Mouse (Mus musculus) left cerebral cortex, postnatal 25 days (tissue): ENCODE measurements around the gene Paxip1. TPM values are rescaled to one million over a fixed set of nuclear protein-coding genes. Genes with fewer than 3 reads are reported as not detected.

Experiments
- DNase-seq, 2 experiments: peaks; one replicate each; pipeline ENCODE4 v3.0.0; 2022; ENCODE audit warnings: low spot score in 2 of 2, mixed read lengths in 1 of 2
- intact Hi-C: fragments of 180-260 bp; cut with DNase I; formaldehyde crosslinking; loops from one replicate; pipeline ENCODE4 v1.15.1; 2025
- total RNA-seq, 2 experiments: library from RNA; stranded (reverse); gene quantifications; 2 replicates each; pipeline ENCODE4 v1.2.3; 2021

Gene Paxip1
- total RNA-seq, 2 experiments from 2014 or later: 45.1 to 51.7 TPM

DNA sequence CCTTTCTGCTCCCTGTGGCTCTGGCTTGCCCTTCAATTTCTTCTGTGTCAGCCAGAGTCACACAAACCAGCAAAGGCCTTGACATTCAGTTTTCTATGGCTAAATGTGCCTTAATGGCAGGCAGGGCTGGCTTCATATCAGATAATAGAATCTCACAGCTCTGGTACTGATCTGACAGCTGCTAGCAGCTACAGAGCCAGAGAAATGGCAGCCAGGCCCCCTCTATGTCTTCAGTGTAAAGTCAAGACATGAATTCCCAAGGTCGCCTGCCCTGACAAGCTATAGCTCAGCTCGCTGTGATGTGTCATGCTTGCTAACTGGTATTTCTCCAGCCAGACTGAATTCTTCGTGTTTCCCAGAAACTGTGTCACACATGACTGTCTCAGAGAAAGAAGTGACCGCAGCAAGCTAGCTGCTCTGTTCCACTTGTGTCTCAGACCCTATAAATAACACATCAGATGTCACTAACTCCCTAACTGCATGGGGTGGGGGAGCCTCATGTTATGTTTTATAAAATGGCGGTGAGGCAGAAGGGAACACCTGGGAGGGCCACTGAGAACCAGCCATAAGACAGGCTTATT lies 59.1 kb downstream of the Paxip1 start:
- peak; percentile 62 to 82 for DNase-seq
- intact Hi-C loops: no loop called here

DNA sequence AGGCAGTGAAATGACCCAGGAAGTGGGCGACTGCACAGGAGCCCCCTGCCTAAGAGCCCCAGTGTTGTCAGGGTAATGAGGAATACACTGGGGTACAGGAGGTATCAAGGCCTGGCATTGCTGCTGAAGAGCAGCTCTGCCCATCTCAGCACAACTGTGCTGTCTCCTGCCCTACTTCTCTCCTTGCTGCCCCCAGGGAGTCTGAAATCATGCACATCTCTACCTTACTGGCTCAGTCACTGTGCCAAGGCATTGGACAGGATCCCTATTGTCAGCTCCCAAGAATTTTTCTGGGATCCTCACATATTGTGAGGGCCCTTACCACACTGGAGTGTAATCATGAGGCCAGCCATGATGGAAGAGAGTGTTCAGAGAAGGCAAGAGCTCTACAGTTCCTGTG lies 60.1 kb downstream of the Paxip1 start:
- intact Hi-C loops: no loop called here
- no peak for DNase-seq

DNA sequence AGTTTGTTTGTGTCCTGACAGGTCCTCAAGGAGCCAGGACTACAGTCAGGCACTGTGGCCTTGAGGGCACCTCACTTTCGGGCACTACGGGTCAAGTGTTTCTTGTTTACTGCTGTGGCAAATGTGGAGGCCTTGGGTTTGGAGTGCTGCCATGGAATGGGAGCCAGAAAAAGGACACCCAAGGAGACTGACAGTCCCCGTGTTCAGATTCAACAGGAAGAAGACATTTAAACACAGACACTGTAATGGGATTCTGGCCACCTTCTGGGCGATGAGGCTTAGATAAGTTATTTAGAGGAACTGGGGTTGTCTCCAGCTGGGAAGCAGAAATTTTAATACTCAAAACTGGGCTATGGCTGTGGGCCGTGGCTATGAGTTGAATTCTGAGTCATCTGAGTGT lies 60.8 kb downstream of the Paxip1 start:
- intact Hi-C loops: no loop called here
- peak in 1 of 2 experiments; percentile 80 for DNase-seq

DNA sequence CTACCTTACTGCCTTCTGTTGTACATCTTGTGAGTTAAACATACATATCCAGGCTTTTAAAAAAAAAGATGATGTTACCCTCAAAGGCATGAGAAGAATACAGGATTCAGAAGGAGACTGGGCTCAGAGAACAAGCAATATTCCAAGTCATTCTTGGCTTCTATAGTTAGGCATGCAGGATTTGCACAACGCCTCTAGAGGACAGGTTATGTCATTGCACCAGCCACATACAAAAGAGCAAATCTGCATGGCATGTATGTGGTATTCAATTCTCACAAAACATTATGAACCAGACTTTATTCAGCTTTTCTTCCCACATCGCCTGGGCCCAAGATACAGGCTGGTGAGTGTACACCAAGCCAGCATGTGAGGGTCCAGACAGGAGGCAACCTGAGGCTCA lies 67.0 kb downstream of the Paxip1 start:
- DNase-seq: no peak
- intact Hi-C loops: no loop called here

DNA sequence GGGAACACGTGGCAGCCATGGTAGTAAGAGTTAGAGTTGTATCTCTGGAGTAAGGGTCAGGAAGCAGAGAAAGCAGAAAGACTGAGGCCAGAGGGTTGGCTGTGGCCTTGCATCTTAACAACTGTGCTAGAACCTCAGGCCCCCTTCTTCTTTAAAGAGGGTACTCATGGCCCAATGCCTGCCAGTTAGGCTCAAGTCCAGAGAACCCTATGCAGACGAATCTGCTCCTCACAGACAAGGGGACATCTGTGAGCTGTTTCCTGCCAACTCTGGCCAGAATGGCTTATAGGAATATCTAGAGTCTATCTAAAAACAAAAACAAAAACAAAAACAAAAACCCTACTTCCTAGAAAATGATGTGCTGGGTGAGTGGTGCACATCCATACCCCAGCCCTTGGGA lies 72.2 kb downstream of the Paxip1 start:
- intact Hi-C loops: no loop called here
- no peak for DNase-seq

DNA sequence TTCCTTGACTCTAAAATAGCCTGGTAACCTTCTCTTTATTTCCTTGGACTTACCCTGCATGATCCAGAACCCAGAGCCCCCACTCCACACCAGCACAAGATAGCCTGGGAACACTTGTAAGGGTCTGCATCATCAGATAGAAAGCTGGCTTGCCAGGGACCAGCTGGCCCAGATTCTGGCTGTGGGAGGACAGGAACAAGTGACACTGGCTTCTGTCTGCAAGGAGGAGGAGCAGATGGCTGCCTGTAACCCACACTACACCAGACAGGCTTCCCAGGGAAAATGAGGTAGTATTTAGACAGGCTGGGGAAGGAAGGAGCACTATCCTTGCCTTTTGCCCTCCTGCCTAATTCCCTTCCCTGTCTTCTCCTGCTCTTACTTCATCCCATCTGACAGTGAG lies 74.2 kb downstream of the Paxip1 start:
- intact Hi-C loops: no loop called here
- DNase-seq: peak; percentile 42 to 84

DNA sequence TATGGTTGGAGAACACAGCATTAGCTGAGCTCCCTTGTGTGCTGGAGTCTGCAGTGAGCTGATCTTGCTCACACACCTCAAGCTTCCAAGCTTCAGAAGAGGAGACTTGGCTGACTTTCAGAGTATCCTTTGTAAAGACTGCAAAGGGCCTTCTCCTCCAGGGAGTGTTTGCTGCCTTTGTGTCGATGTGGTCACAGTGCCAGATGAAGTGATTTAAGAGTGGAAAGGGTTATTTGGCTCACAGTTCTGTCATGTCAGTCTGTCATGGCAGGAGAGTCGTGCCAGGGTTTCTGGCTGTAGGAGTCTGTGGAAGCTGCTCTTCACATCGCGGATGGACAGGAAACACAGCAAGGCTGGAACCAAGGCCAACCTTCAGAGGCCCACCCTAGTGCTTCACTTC lies 75.5 kb downstream of the Paxip1 start:
- no peak for DNase-seq
- intact Hi-C loops: no loop called here

DNA sequence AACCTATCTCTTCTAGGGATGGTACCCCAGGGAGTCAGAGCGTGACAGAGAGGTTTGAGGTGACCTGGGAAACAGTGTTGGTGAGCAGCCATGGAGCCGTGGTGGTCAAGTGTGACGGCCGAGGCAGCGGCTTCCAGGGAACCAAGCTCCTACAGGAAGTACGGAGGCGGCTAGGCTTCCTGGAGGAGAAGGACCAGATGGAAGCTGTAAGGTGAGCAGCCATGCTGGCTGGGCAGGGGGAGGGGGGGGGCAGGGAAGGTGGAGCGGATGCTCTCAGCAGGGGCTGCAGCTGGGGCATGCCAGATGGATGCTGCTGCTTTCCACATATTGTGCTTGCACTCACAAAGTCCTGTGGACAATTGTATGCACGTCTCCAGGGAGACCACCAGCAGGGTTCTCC lies 77.1 kb downstream of the Paxip1 start:
- no peak for DNase-seq
- intact Hi-C loops: no loop called here

DNA sequence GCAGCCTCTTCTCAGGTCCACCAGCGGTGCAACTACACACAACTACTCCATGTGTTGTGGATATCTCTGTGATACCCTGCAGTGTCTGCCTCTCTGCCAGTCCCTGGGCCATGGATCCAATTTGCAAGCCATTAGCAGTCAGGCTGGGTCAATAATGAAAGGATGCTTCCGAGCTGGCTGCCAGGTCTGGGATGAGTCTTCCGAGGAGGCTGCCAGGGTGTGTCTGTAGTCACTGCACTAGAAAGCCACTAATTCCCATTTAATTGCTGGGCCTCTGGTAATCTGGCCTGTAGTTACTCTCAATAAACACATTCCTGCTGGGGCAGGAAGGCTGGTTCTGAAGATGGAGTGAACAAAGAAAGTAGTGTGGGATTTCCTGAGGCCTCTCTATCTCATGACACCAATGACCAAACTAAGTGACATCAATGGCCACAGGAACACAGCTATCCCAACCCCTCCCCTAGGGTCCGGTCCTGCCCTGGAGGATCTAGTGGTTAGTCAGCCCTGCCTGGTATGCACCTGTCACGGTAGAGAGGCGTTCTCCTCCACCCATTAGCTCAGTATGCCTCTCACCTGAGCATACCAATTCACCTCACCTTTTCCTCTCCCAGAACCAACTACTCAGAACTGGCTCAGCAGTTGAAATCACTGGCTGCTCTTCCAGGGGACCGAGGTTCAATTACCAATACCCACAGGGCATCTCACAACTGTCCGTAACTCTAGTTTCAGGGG lies 79.9 kb downstream of the Paxip1 start:
- DNase-seq: no peak
- intact Hi-C loops: no loop called here

DNA sequence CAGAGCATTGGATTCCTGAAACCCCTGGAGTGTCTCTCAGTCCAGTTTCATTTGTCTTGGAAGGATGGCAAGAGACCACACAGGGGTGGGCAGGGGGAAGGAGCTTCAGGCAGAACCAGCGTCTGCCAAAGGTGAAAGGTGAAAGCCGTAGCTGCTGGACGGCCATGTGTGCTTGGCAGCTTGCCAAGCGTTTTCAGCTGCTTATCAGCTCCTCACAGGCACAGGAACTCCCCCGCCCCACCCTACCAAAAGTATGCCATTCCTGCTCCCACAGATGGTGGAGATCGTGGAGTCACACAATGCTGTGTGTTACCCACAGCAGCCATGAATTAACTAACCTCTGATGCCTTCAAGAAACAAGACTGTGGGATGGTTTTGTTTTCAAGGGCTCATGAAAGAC lies 83.3 kb downstream of the Paxip1 start:
- intact Hi-C loops: no loop called here
- no peak for DNase-seq

DNA sequence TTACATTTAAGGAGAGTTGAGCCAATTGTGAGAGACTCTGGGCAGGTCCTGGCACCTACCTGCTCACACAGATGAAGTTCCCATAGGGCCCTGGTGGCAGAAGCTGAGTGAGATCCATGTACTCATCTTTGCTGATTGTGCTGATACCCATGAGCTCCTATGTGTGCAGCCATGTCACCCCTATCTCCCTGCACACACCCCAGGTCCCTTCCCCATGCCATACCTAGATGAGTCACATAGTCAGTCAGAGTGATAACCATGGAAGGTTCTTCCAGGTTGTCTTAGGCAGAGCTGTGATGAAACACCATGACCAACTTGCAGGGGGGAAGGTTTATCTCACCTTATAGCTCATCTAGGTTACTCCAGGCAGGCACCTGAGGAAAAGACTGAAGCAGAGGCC lies 84.2 kb downstream of the Paxip1 start:
- intact Hi-C loops: no loop called here
- DNase-seq: no peak

DNA sequence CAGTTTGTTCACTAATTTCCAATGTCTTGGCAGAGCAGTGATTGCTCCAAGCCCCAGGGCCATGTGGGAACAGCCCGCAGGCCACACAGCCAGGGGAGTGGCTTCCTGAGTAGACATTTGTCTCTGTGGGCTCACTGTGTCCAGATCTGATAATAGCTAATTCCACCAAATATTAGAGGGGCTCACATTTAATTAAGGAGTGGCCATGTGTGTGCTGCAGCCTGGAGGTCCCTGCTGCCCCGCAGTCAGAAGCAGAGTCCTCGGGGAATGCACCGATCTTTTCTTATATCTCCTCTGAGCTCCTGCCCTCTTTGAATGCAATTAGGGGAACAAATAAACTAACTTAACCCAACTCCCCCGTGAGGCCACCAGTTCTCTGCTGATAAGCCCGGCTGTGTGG lies 84.9 kb downstream of the Paxip1 start:
- intact Hi-C loops: no loop called here
- no peak for DNase-seq

DNA sequence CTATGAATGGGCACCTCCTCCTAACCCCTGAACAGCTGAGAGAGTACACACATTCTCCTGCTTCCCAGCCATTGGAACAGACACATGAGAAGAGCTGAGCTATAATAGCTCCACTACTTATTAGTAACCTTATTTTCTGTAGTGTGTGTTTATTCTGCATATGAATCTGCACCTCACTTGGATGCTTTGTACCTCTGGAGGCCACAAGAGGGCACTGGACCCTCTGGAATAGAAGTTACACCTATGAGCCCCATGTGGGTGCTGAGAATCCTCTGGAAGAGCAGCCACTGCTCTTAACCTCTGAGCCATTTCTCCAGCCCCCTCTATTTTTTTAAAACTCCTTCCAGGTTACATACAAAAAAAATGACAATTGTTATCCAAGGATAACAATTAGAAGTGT lies 86.5 kb downstream of the Paxip1 start:
- intact Hi-C loops: no loop called here
- DNase-seq: no peak

DNA sequence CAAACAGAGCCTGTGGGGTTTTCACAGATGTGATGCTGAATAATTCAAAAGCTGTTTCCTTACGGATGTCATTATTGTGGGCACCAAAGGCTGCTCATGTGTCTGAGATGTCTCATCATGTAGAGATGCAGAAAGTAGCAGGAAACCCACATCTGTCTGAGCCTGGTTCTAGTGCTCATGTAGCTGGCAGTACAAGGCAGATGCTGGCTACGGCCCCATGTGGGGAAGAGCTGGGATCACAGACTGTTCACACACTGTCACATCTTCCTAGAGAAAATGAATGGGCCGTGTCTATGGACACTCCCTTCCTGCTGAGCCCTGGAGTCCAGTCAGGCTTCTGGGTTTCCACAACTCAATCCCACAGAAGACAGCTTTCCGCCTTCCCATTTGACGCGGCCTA lies 89.0 kb downstream of the Paxip1 start:
- intact Hi-C loops: no loop called here
- DNase-seq: no peak

Other genes with a start within 250 kb of the Paxip1 start
- 10 to 100 TPM; 13.8 to 14.3 TPM for gene Htr5a, start 50.5 kb upstream of the Paxip1 start, total RNA-seq